9 mouse cellular contexts compared by ENCODE assay signal in genomic region chr13:81656091-81656850, GRCm38 (mm10). TPM values are rescaled to one million over a fixed set of nuclear protein-coding genes. Genes with fewer than 3 reads are reported as not detected.
DNase-seq lines count a peak whose midpoint lies in the region; ATAC-seq lines count a peak whose summit lies in the region.
"Had no signal": no experiment of that assay in that cellular context is flagged by ENCODE, and none has a peak within 500 bp of the region (broad histone marks: within the 10 kb centered on the region; RNA-seq: fewer than 3 reads in every experiment).

No protein-coding gene starts in this region.

- H3K4me3 ChIP-seq in liver, embryonic 11.5 days (ENCODE audit: low read depth, low read length), result peak overlapping the region; percentile 85; the same call in 1 of the 2 replicates
- no peak overlapping the region for H3K4me3 ChIP-seq in embryonic facial prominence, embryonic 15.5 days (replicated peaks)
- H3K4me3 ChIP-seq in limb, embryonic 10.5 days, result no peak overlapping the region
- H3K4me3 ChIP-seq in neural tube, embryonic 14.5 days (ENCODE audit: low read depth, low read length), result peak overlapping the region; percentile 84; the same call in 1 of the 2 replicates

- peaks cover 13% of the 10 kb centered on the region for H3K4me1 ChIP-seq in liver, embryonic 11.5 days (replicated peaks; ENCODE audit: control insufficient read depth, insufficient read depth, low read length)
- H3K4me1 ChIP-seq in embryonic facial prominence, embryonic 15.5 days, result peaks cover 24% of the 10 kb centered on the region
- peaks cover 7% of the 10 kb centered on the region; the same call in 1 of the 2 replicates for H3K4me1 ChIP-seq in limb, embryonic 10.5 days
- H3K4me1 ChIP-seq in neural tube, embryonic 14.5 days (ENCODE audit: control insufficient read depth, insufficient read depth, low read length), result peaks cover 8% of the 10 kb centered on the region; the same call in 1 of the 2 replicates

- no peaks in the 10 kb centered on the region for H3K36me3 ChIP-seq in liver, embryonic 11.5 days (ENCODE audit: control insufficient read depth, insufficient read depth, low read length)
- H3K36me3 ChIP-seq in embryonic facial prominence, embryonic 15.5 days, result 0 out of 2 replicates have a peak, but pooled peaks cover 3% of the 10 kb centered on the region
- peaks cover 4% of the 10 kb centered on the region; the same call in 1 of the 2 replicates for H3K36me3 ChIP-seq in limb, embryonic 10.5 days
- H3K36me3 ChIP-seq in neural tube, embryonic 14.5 days (ENCODE audit: control insufficient read depth, insufficient read depth, low read length), result no peaks in the 10 kb centered on the region
- H3K36me3 ChIP-seq: limb, embryonic 13.5 days had no signal

- no peaks in the 10 kb centered on the region for H3K9me3 ChIP-seq in liver, embryonic 11.5 days (ENCODE audit: control insufficient read depth, low read length)
- no peaks in the 10 kb centered on the region for H3K9me3 ChIP-seq in embryonic facial prominence, embryonic 15.5 days (replicated peaks)
- no peaks in the 10 kb centered on the region for H3K9me3 ChIP-seq in limb, embryonic 10.5 days (replicated peaks)
- no peaks in the 10 kb centered on the region for H3K9me3 ChIP-seq in neural tube, embryonic 14.5 days (ENCODE audit: control insufficient read depth, low read length)
- H3K9me3 ChIP-seq: limb, embryonic 13.5 days had no signal

- H3K4me2 ChIP-seq in liver, embryonic 11.5 days, result peak overlapping the region; percentile 90
- H3K4me2 ChIP-seq in embryonic facial prominence, embryonic 15.5 days (replicated peaks), result peak overlapping the region; percentile 62; the same call in 1 of the 2 replicates
- peak overlapping the region; percentile 55 for H3K4me2 ChIP-seq in neural tube, embryonic 14.5 days (ENCODE audit: low read depth, low read length)

- no peaks in the 10 kb centered on the region for H3K27me3 ChIP-seq in liver, embryonic 11.5 days (replicated peaks; ENCODE audit: control insufficient read depth, insufficient read depth, low read length)
- H3K27me3 ChIP-seq in embryonic facial prominence, embryonic 15.5 days, result no peaks in the 10 kb centered on the region
- no peaks in the 10 kb centered on the region for H3K27me3 ChIP-seq in limb, embryonic 10.5 days (ENCODE audit: low read depth, poor library complexity, severe bottlenecking)
- no peaks in the 10 kb centered on the region for H3K27me3 ChIP-seq in neural tube, embryonic 14.5 days (ENCODE audit: control insufficient read depth, insufficient read depth, low read length)
- H3K27me3 ChIP-seq: limb, embryonic 13.5 days had no signal

- ATAC-seq in liver, embryonic 11.5 days (replicated peaks; ENCODE audit: low FRiP score), result no peak
- ATAC-seq in embryonic facial prominence, embryonic 15.5 days (ENCODE audit: insufficient number of reproducible peaks, low FRiP score, low TSS enrichment, low read depth), result no peak
- no peak for ATAC-seq in neural tube, embryonic 14.5 days (ENCODE audit: low read depth)

- WGBS in liver, embryonic 11.5 days, result 61% methylated on average over 14 of the region's 14 CpGs
- WGBS in embryonic facial prominence, embryonic 15.5 days, result 31% methylated on average over 14 of the region's 14 CpGs
- 44% methylated on average over 14 of the region's 14 CpGs for WGBS in limb, embryonic 10.5 days
- 8% methylated on average over 14 of the region's 14 CpGs for WGBS in neural tube, embryonic 14.5 days

- H3K9ac ChIP-seq in liver, embryonic 11.5 days (ENCODE audit: low read depth, low read length), result no peak overlapping the region
- no peak overlapping the region for H3K9ac ChIP-seq in embryonic facial prominence, embryonic 15.5 days
- no peak overlapping the region for H3K9ac ChIP-seq in neural tube, embryonic 14.5 days (replicated peaks; ENCODE audit: low read depth, low read length)

- no peak for DNase-seq in liver, embryonic 11.5 days (ENCODE audit: low spot score)
- DNase-seq in liver, result no peak
- DNase-seq in limb, embryonic 10.5 days (ENCODE audit: low spot score), result peak; percentile 30
- no peak for DNase-seq in gastrocnemius, postnatal 10 days
- DNase-seq in thymus, postnatal 14 days, result no peak
- DNase-seq in layer of hippocampus, postnatal 14 days (ENCODE audit: low spot score in 2 of 2), result no peak

- peak overlapping the region; percentile 94; the same call in 1 of the 2 replicates for H3K27ac ChIP-seq in liver, embryonic 11.5 days (ENCODE audit: low read depth, low read length)
- no peak overlapping the region for H3K27ac ChIP-seq in embryonic facial prominence, embryonic 15.5 days (replicated peaks)
- H3K27ac ChIP-seq in limb, embryonic 10.5 days, result no peak overlapping the region
- peak overlapping the region; percentile 39; the same call in 1 of the 2 replicates for H3K27ac ChIP-seq in neural tube, embryonic 14.5 days (ENCODE audit: low read depth, low read length)

RNA-seq across cellular contexts. Expression of gene Lysmd3, which starts 1.2 kb away (rescaled TPM):
- polyA plus RNA-seq in liver, embryonic 11.5 days (2014; fragmentation: Nextera tagmentation; extraction: Ambion mirVana), result 22.4 and 29.3 TPM in 2 replicates
- 25.2 and 25.8 TPM in 2 replicates for polyA plus RNA-seq in embryonic facial prominence, embryonic 15.5 days (2015; fragmentation: Nextera tagmentation; extraction: Ambion mirVana)
- 16.5 and 22.8 TPM in 2 replicates for polyA plus RNA-seq in limb, embryonic 10.5 days (2016; fragmentation: Nextera tagmentation; extraction: Ambion mirVana)
- polyA plus RNA-seq in neural tube, embryonic 14.5 days (2014; fragmentation: Nextera tagmentation; extraction: Ambion mirVana), result 23.5 and 26.6 TPM in 2 replicates
- 10 to 100 TPM in 1 of 2 experiments, 1 to 10 TPM in 1; 8.4 to 11.0 TPM for total RNA-seq in gastrocnemius, postnatal 10 days (2021)
- total RNA-seq in layer of hippocampus, postnatal 14 days (2021), result 10 to 100 TPM; 10.9 to 14.2 TPM

RNA-seq across cellular contexts. Expression of gene Adgrv1, which starts 23.3 kb away (rescaled TPM):
- 0.40 and 0.58 TPM in 2 replicates for polyA plus RNA-seq in liver, embryonic 11.5 days (2014; fragmentation: Nextera tagmentation; extraction: Ambion mirVana)
- polyA plus RNA-seq in embryonic facial prominence, embryonic 15.5 days (2015; fragmentation: Nextera tagmentation; extraction: Ambion mirVana), result 1.2 and 2.0 TPM in 2 replicates
- polyA plus RNA-seq in limb, embryonic 10.5 days (2016; fragmentation: Nextera tagmentation; extraction: Ambion mirVana), result 1.2 and 1.5 TPM in 2 replicates
- 10.3 and 13.5 TPM in 2 replicates for polyA plus RNA-seq in neural tube, embryonic 14.5 days (2014; fragmentation: Nextera tagmentation; extraction: Ambion mirVana)
- under 1 TPM; 0.20 to 0.26 TPM for total RNA-seq in gastrocnemius, postnatal 10 days (2021)
- 1 to 10 TPM; 4.1 to 4.3 TPM for total RNA-seq in layer of hippocampus, postnatal 14 days (2021)

RNA-seq across cellular contexts. Expression of gene Polr3g, which starts 54.5 kb away (rescaled TPM):
- polyA plus RNA-seq in liver, embryonic 11.5 days (2014; fragmentation: Nextera tagmentation; extraction: Ambion mirVana), result 22.9 and 26.3 TPM in 2 replicates
- 29.5 and 36.0 TPM in 2 replicates for polyA plus RNA-seq in embryonic facial prominence, embryonic 15.5 days (2015; fragmentation: Nextera tagmentation; extraction: Ambion mirVana)
- 20.0 and 21.3 TPM in 2 replicates for polyA plus RNA-seq in limb, embryonic 10.5 days (2016; fragmentation: Nextera tagmentation; extraction: Ambion mirVana)
- polyA plus RNA-seq in neural tube, embryonic 14.5 days (2014; fragmentation: Nextera tagmentation; extraction: Ambion mirVana), result 3.3 and 5.3 TPM in 2 replicates
- 1 to 10 TPM; 1.0 to 1.1 TPM for total RNA-seq in gastrocnemius, postnatal 10 days (2021)
- total RNA-seq in layer of hippocampus, postnatal 14 days (2021), result 1 to 10 TPM; 3.6 to 4.7 TPM

RNA-seq across cellular contexts. Expression of gene Mblac2, which starts 54.9 kb away (rescaled TPM):
- 3.7 and 5.2 TPM in 2 replicates for polyA plus RNA-seq in liver, embryonic 11.5 days (2014; fragmentation: Nextera tagmentation; extraction: Ambion mirVana)
- 11.6 and 13.1 TPM in 2 replicates for polyA plus RNA-seq in embryonic facial prominence, embryonic 15.5 days (2015; fragmentation: Nextera tagmentation; extraction: Ambion mirVana)
- 3.4 and 4.4 TPM in 2 replicates for polyA plus RNA-seq in limb, embryonic 10.5 days (2016; fragmentation: Nextera tagmentation; extraction: Ambion mirVana)
- 49.9 and 58.0 TPM in 2 replicates for polyA plus RNA-seq in neural tube, embryonic 14.5 days (2014; fragmentation: Nextera tagmentation; extraction: Ambion mirVana)
- total RNA-seq in gastrocnemius, postnatal 10 days (2021), result 1 to 10 TPM; 1.7 to 1.8 TPM
- total RNA-seq in layer of hippocampus, postnatal 14 days (2021), result 10 to 100 TPM; 28.4 to 29.2 TPM

Comparison
In these comparisons a context has a peak if more than half of its experiments do, and no peak if none do; other contexts are left out.
1. H3K27ac ChIP-seq: peak in liver, embryonic 11.5 days (single experiment) and neural tube, embryonic 14.5 days (single experiment); none in embryonic facial prominence, embryonic 15.5 days (single experiment) and limb, embryonic 10.5 days (single experiment).
2. H3K4me3 ChIP-seq: peak in liver, embryonic 11.5 days (single experiment) and neural tube, embryonic 14.5 days (single experiment); none in embryonic facial prominence, embryonic 15.5 days (single experiment) and limb, embryonic 10.5 days (single experiment).
3. Peak in every context shown above with its lines, with median percentiles within 50 percentile points of each other: H3K4me2 ChIP-seq.